Mouse (Mus musculus) bone marrow macrophage, adult 2 months (primary cell): ENCODE measurements around the gene Urb1. TPM values are rescaled to one million over a fixed set of nuclear protein-coding genes. Genes with fewer than 3 reads are reported as not detected.

Source experiments
- H3K27ac ChIP-seq: 2 replicates; pipeline ENCODE4 v1.5.1; 2012; ENCODE audit warnings: low read depth, low read length; ENCODE audit not compliant: insufficient read depth
- H3K4me1 ChIP-seq: 2 replicates; pipeline ENCODE4 v1.6.1; 2012; ENCODE audit warnings: low read length; ENCODE audit not compliant: control insufficient read depth, insufficient read depth
- H3K4me3 ChIP-seq: 2 replicates; pipeline ENCODE4 v1.5.1; 2012; ENCODE audit warnings: mild to moderate bottlenecking, low read length, moderate library complexity; ENCODE audit not compliant: insufficient read depth
- CTCF ChIP-seq: IDR thresholded peaks from 2 replicates; pipeline ENCODE4 v1.5.1; 2012; ENCODE audit warnings: low read depth, mild to moderate bottlenecking, low read length, moderate library complexity
- POLR2A ChIP-seq: IDR thresholded peaks from 2 replicates; pipeline ENCODE4 v1.6.1; 2012; ENCODE audit warnings: mild to moderate bottlenecking, low read depth, low read length, borderline replicate concordance
- polyA plus RNA-seq: library from polyadenylated mRNA; stranded (reverse); fragments of >200 nt; gene quantifications from 2 replicates; pipeline ENCODE4 v1.2.4, GENCODE M21; 2012; ENCODE audit not compliant: missing spikeins, insufficient read depth, insufficient read length

The Urb1 gene
- polyA plus RNA-seq, 1 experiment: 2.8 TPM

GRCm38 (mm10) chr16:90783302-90783701, 26.9 kb downstream of the Urb1 start:
- Histone ChIP-seq H3K27ac (no peak overlapping the region), H3K4me3 (no peak overlapping the region), H3K4me1 (no peaks in the 10 kb centered on the region)
- TF ChIP-seq POLR2A (no peak), CTCF (no peak)

- TF ChIP-seq CTCF (no peak), POLR2A (no peak)
- peaks cover 3% of the 10 kb centered on the region; the same call in 1 of the 2 replicates for H3K4me1 ChIP-seq
- no peak overlapping the region for H3K4me3 ChIP-seq
- H3K27ac ChIP-seq: no peak overlapping the region
Observed at GRCm38 (mm10) chr16:90779783-90780182, 30.4 kb downstream of the Urb1 start.

- Histone ChIP-seq H3K4me1 (peaks cover 3% of the 10 kb centered on the region; the same call in 1 of the 2 replicates), H3K4me3 (no peak overlapping the region), H3K27ac (no peak overlapping the region)
- TF ChIP-seq CTCF: no peak
- TF ChIP-seq POLR2A: no peak
Observed at GRCm38 (mm10) chr16:90775946-90776520, 34.2 kb downstream of the Urb1 start.

GRCm38 (mm10) chr16:90774646-90775045, 35.6 kb downstream of the Urb1 start:
- H3K27ac ChIP-seq: no peak overlapping the region
- peaks cover 7% of the 10 kb centered on the region for H3K4me1 ChIP-seq
- no peak overlapping the region for H3K4me3 ChIP-seq
- TF ChIP-seq CTCF (no peak), POLR2A (no peak)

- H3K4me1 ChIP-seq: peaks cover 7% of the 10 kb centered on the region
- TF ChIP-seq POLR2A (no peak), CTCF (no peak)
- H3K4me3 ChIP-seq: no peak overlapping the region
- no peak overlapping the region for H3K27ac ChIP-seq
Observed at GRCm38 (mm10) chr16:90774216-90774615, 36.0 kb downstream of the Urb1 start.

- Histone ChIP-seq H3K4me1 (peaks cover 18% of the 10 kb centered on the region), H3K4me3 (no peak overlapping the region)
- TF ChIP-seq CTCF (no peak), POLR2A (no peak)
Observed at GRCm38 (mm10) chr16:90766919-90767454, 43.2 kb downstream of the Urb1 start.

GRCm38 (mm10) chr16:90765195-90765877, 44.9 kb downstream of the Urb1 start:
- Histone ChIP-seq H3K4me3 (no peak overlapping the region), H3K27ac (0 out of 2 replicates have a peak overlapping the region, but pooled peaks have one; percentile 15), H3K4me1 (peaks cover 16% of the 10 kb centered on the region)
- TF ChIP-seq CTCF: no peak
- no peak for TF ChIP-seq POLR2A

More at GRCm38 (mm10) chr16:90766919-90767454, 43.2 kb downstream of the Urb1 start:
- no peak overlapping the region for H3K27ac ChIP-seq

GRCm38 (mm10) chr16:90760515-90760914, 49.7 kb downstream of the Urb1 start:
- H3K27ac ChIP-seq: no peak overlapping the region
- H3K4me3 ChIP-seq: no peak overlapping the region
- H3K4me1 ChIP-seq: peaks cover 13% of the 10 kb centered on the region
- TF ChIP-seq CTCF (no peak), POLR2A (no peak)

GRCm38 (mm10) chr16:90759335-90759734, 50.9 kb downstream of the Urb1 start:
- no peak for TF ChIP-seq POLR2A
- no peak for TF ChIP-seq CTCF
- Histone ChIP-seq H3K4me1 (peaks cover 7% of the 10 kb centered on the region), H3K27ac (no peak overlapping the region), H3K4me3 (no peak overlapping the region)

GRCm38 (mm10) chr16:90753386-90753941, 56.7 kb downstream of the Urb1 start:
- Histone ChIP-seq H3K4me1 (no peaks in the 10 kb centered on the region), H3K27ac (no peak overlapping the region), H3K4me3 (no peak overlapping the region)
- TF ChIP-seq CTCF: no peak
- no peak for TF ChIP-seq POLR2A
